22 mouse cellular contexts compared by ENCODE assay signal in genomic region chr5:146627901-146628300, GRCm38 (mm10). TPM values are rescaled to one million over a fixed set of nuclear protein-coding genes. Genes with fewer than 3 reads are reported as not detected.
DNase-seq lines count a peak whose midpoint lies in the region; TF ChIP-seq lines count a peak whose summit lies in the region.
"Had no signal": no experiment of that assay in that cellular context is flagged by ENCODE, and none has a peak within 500 bp of the region (broad histone marks: within the 10 kb centered on the region; RNA-seq: fewer than 3 reads in every experiment).

No protein-coding gene starts in this region.

- H3K4me3 ChIP-seq in gastrocnemius, adult 2 months, result no peak overlapping the region
- no peak overlapping the region for H3K4me3 ChIP-seq in left cerebral cortex, adult 2 months
- H3K4me3 ChIP-seq: embryonic facial prominence, embryonic 12.5 days; heart, adult 2 months; heart, embryonic 15.5 days; midbrain, embryonic 12.5 days; myocyte; stomach, embryonic 15.5 days had no signal

- TF ChIP-seq CTCF in gastrocnemius, adult 2 months (IDR thresholded peaks at IDR 0.05), result no peak
- TF ChIP-seq CTCF in left cerebral cortex, adult 2 months (IDR thresholded peaks at IDR 0.05), result no peak
- no peak for TF ChIP-seq CTCF in brain, embryonic 14.5 days (IDR thresholded peaks at IDR 0.05; ENCODE audit: borderline replicate concordance, extremely low read depth, insufficient read depth, insufficient read length)

- TF ChIP-seq POLR2A in brain, embryonic 14.5 days (IDR thresholded peaks at IDR 0.05; ENCODE audit: borderline replicate concordance, extremely low read depth, insufficient read depth, insufficient read length, poor library complexity, severe bottlenecking), result no peak

- intact Hi-C loops in gastrocnemius, adult 2 months (cut with DNase I), result no loop called here
- intact Hi-C loops in left cerebral cortex, adult 2 months (cut with DNase I), result loop anchor here (2.0 kb wide), 1 partner anchor 43 kb away; the partner anchor contains the start of gene Gpr12

- peak; percentile 15 for DNase-seq in gastrocnemius, adult 18-20 months (ENCODE audit: low spot score)
- no peak for DNase-seq in gastrocnemius, adult 2 months
- no peak for DNase-seq in left cerebral cortex, adult 2 months (ENCODE audit: extremely low spot score in 1 of 2, low spot score in 2 of 2)
- DNase-seq in left cerebral cortex, adult 18-20 months (ENCODE audit: low spot score in 2 of 2), result no peak
- peak; percentile 58 for DNase-seq in Muller cell, postnatal 12 days (ENCODE audit: inconsistent ontology term)
- DNase-seq in brain, embryonic 14.5 days (ENCODE audit: low read depth), result peak; percentile 82
- DNase-seq in spleen, postnatal 4 days (ENCODE audit: low spot score in 2 of 2), result no peak
- DNase-seq: adrenal gland, adult 2 months; cerebellum, adult 11-12 months; gastrocnemius, postnatal 14 days; heart, adult 2 months; lung, adult 2 months; retina, postnatal 1 day; thymus, adult 2 months had no signal

- no peak overlapping the region for H3K27ac ChIP-seq in gastrocnemius, adult 2 months
- peak overlapping the region; percentile 85 for H3K27ac ChIP-seq in left cerebral cortex, adult 2 months
- H3K27ac ChIP-seq: embryonic facial prominence, embryonic 12.5 days; heart, adult 2 months; heart, embryonic 15.5 days; macrophage; midbrain, embryonic 12.5 days; stomach, embryonic 15.5 days had no signal

RNA-seq across cellular contexts. Expression of gene Gpr12, which starts 42.9 kb away (rescaled TPM):
- total RNA-seq in gastrocnemius, adult 18-20 months (2021), result not detected
- total RNA-seq in gastrocnemius, adult 2 months (2021), result not detected
- total RNA-seq in left cerebral cortex, adult 2 months (2021), result 10 to 100 TPM; 26.7 to 27.7 TPM
- total RNA-seq in left cerebral cortex, adult 18-20 months (2021), result 10 to 100 TPM; 24.4 to 30.5 TPM
- 17.9 and 19.2 TPM in 2 replicates for polyA plus RNA-seq in brain, embryonic 14.5 days (2012; rRNA removed)
- total RNA-seq: adrenal gland, adult 2 months; ES-E14; gastrocnemius, postnatal 14 days; heart, adult 2 months; hematopoietic stem cell, adult 5-6 weeks had no signal
- polyA plus RNA-seq: adrenal gland, adult 2 months; heart, embryonic 15.5 days; lung, adult 2 months; macrophage; myocyte had no signal

Comparison
In these comparisons a context has a peak if more than half of its experiments do, and no peak if none do; other contexts are left out.
1. DNase-seq: peak in gastrocnemius, adult 18-20 months (single experiment), Muller cell, postnatal 12 days (single experiment) and brain, embryonic 14.5 days (single experiment); none in gastrocnemius, adult 2 months (single experiment), left cerebral cortex, adult 2 months (0 of 2), left cerebral cortex, adult 18-20 months (0 of 2) and spleen, postnatal 4 days (0 of 2).
2. RNA of gene Gpr12, which starts 42.9 kb away (total RNA-seq): 24.4 to 30.5 TPM in left cerebral cortex, adult 18-20 months and 26.7 to 27.7 TPM in left cerebral cortex, adult 2 months; not detected in gastrocnemius, adult 18-20 months and not detected in gastrocnemius, adult 2 months; every median in the first group is over 10 times any median in the second.